Mouse (Mus musculus) hindbrain, embryonic 14.5 days (tissue): ENCODE data around the gene Fbxw7. TPM values are rescaled to one million over a fixed set of nuclear protein-coding genes. Genes with fewer than 3 reads are reported as not detected.

Experiments used
- ATAC-seq: fragments of 200-750 bp; cut with Nextera tagmentation; 2 replicates; pipeline ENCODE4 v1.8.0; 2017; ENCODE audit warnings: moderate number of reproducible peaks, mild to moderate bottlenecking, moderate TSS enrichment, moderate library complexity; ENCODE audit not compliant: low FRiP score
- DNase-seq: peaks from one replicate; pipeline ENCODE4 v3.0.0-alpha.2; 2015; ENCODE audit warnings: low spot score
- H3K27ac ChIP-seq: fragments of 300-500 bp; sonication (generic); 2 replicates; pipeline ENCODE4 v1.5.1; 2014; ENCODE audit warnings: mild to moderate bottlenecking, moderate library complexity
- H3K27me3 ChIP-seq: fragments of 300-500 bp; sonication (generic); 2 replicates; pipeline ENCODE4 v1.6.1; 2014; ENCODE audit warnings: mild to moderate bottlenecking, low read length, mixed read lengths; ENCODE audit not compliant: control insufficient read depth, insufficient read depth
- H3K36me3 ChIP-seq: fragments of 300-500 bp; sonication (generic); replicated peaks from 2 replicates; pipeline ENCODE4 v1.6.1; 2014; ENCODE audit not compliant: control insufficient read depth, insufficient read depth
- H3K4me1 ChIP-seq: fragments of 300-500 bp; sonication (generic); replicated peaks from 2 replicates; pipeline ENCODE4 v1.6.1; 2014; ENCODE audit warnings: antibody characterized with exemption, low read length, mixed read lengths; ENCODE audit not compliant: control insufficient read depth, insufficient read depth
- H3K4me2 ChIP-seq: fragments of 300-500 bp; sonication (generic); replicated peaks from 2 replicates; pipeline ENCODE4 v1.6.1; 2014; ENCODE audit warnings: mild to moderate bottlenecking, moderate library complexity
- H3K4me3 ChIP-seq: fragments of 300-500 bp; sonication (generic); replicated peaks from 2 replicates; pipeline ENCODE4 v1.5.1; 2014; ENCODE audit warnings: mild to moderate bottlenecking, low read length
- H3K9ac ChIP-seq: fragments of 300-500 bp; sonication (generic); 2 replicates; pipeline ENCODE4 v1.6.1; 2014
- H3K9me3 ChIP-seq: fragments of 300-500 bp; sonication (generic); 2 replicates; pipeline ENCODE4 v1.6.1; 2016; ENCODE audit warnings: low read length; ENCODE audit not compliant: control insufficient read depth
- WGBS: fragments of 180-500 bp; shearing (Covaris S2); extraction: QIAGEN DNeasy Blood & Tissue Kit; methylation state at CpG from one replicate; pipeline ENCODE4 v1.1.7; 2014; 5-methylcytosine and 5-hydroxymethylcytosine counted together
- polyA plus RNA-seq: library from polyadenylated mRNA; unstranded; fragments of >200 nt; fragmentation: Nextera tagmentation; extraction: Ambion mirVana; gene quantifications from 2 replicates; pipeline ENCODE4 v1.2.1, GENCODE M21; 2014

The Fbxw7 gene
- polyA plus RNA-seq, 1 experiment from 2014 or later: 38.0 TPM

GRCm38 (mm10) chr3:84927168-84927794 is 112.2 kb downstream of the Fbxw7 start:
- H3K9ac ChIP-seq: no peak overlapping the region
- no peak overlapping the region for H3K4me3 ChIP-seq
- H3K27me3 ChIP-seq: no peaks in the 10 kb centered on the region
- H3K36me3 ChIP-seq: no peaks in the 10 kb centered on the region
- WGBS: 89% methylated on average over 8 of the region's 8 CpGs
- H3K4me1 ChIP-seq: 0 out of 2 replicates have a peak, but pooled peaks cover 2% of the 10 kb centered on the region
- H3K4me2 ChIP-seq: no peak overlapping the region
- DNase-seq (no peak), ATAC-seq (no peak)
- H3K9me3 ChIP-seq: no peaks in the 10 kb centered on the region
- H3K27ac ChIP-seq: no peak overlapping the region

- Histone ChIP-seq H3K9me3 (no peaks in the 10 kb centered on the region), H3K36me3 (no peaks in the 10 kb centered on the region), H3K4me1 (0 out of 2 replicates have a peak, but pooled peaks cover 2% of the 10 kb centered on the region), H3K9ac (no peak overlapping the region), H3K4me3 (no peak overlapping the region), H3K4me2 (no peak overlapping the region), H3K27me3 (no peaks in the 10 kb centered on the region), H3K27ac (no peak overlapping the region)
- ATAC-seq (no peak), DNase-seq (no peak)
- WGBS: 99% methylated on average over 2 of the region's 2 CpGs
These were observed 112.8 kb downstream of the Fbxw7 start for GRCm38 (mm10) chr3:84927901-84928300.

DNA sequence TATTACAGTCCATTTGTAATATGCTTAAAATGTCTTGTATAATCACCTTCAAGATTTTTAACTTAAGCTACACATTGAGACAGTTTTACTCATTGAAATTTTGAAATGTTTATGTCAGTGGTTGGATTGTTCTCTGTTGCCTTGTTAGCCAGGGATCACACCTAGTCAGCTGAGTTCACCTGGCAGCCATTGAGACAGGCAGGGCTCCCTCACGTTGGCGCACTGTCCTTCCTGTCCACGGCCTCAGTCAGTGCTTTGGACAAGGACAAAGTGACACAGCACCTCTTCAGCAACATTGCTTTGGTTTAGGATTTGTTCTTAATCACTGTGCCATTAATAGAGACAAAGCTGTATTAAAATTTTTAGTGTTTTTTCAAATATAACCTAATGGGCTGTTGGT is 114.1 kb downstream of the Fbxw7 start:
- Histone ChIP-seq H3K4me2 (no peak overlapping the region), H3K9me3 (no peaks in the 10 kb centered on the region), H3K4me1 (0 out of 2 replicates have a peak, but pooled peaks cover 2% of the 10 kb centered on the region), H3K4me3 (no peak overlapping the region), H3K9ac (no peak overlapping the region), H3K27ac (no peak overlapping the region), H3K27me3 (no peaks in the 10 kb centered on the region), H3K36me3 (no peaks in the 10 kb centered on the region)
- DNase-seq (no peak), ATAC-seq (no peak)
- 94% methylated on average over 3 of the region's 3 CpGs for WGBS

DNA sequence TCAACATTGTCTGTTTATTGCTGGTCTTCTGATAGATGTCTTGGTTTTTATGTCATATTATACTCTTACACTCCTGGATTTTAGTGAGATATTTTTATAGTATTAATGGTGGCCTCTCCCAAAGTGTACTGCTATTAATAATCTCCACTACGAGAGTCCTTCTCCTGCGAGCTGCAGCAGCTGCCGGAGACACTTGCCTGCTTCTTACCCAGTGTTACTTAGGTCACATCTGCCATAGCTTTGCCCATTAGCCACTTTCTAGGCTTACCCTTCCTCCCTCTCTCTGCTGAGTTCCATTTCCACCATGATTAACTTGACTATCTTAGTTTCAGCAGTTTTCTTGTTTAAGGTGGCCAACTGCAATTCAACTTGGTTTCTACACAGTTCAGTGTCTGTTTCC is 115.6 kb downstream of the Fbxw7 start:
- no peak for DNase-seq

GRCm38 (mm10) chr3:84935729-84936128 is 120.7 kb downstream of the Fbxw7 start:
- DNase-seq (no peak), ATAC-seq (no peak)
- Histone ChIP-seq H3K27ac (no peak overlapping the region), H3K4me3 (no peak overlapping the region), H3K9me3 (no peaks in the 10 kb centered on the region), H3K9ac (no peak overlapping the region), H3K36me3 (no peaks in the 10 kb centered on the region), H3K27me3 (no peaks in the 10 kb centered on the region), H3K4me2 (no peak overlapping the region), H3K4me1 (peaks cover 14% of the 10 kb centered on the region)
- WGBS: 86% methylated on average over 1 of the region's 1 CpGs

More for the DNA sequence above, 115.6 kb downstream of the Fbxw7 start:
- no peak overlapping the region for H3K9ac ChIP-seq
- no peaks in the 10 kb centered on the region for H3K27me3 ChIP-seq
- 87% methylated on average over 3 of the region's 3 CpGs for WGBS
- H3K4me2 ChIP-seq: no peak overlapping the region
- no peaks in the 10 kb centered on the region for H3K36me3 ChIP-seq
- H3K27ac ChIP-seq: no peak overlapping the region
- ATAC-seq: no peak
- H3K4me3 ChIP-seq: no peak overlapping the region
- no peaks in the 10 kb centered on the region for H3K9me3 ChIP-seq
- H3K4me1 ChIP-seq: no peaks in the 10 kb centered on the region

GRCm38 (mm10) chr3:84936252-84936651 is 121.2 kb downstream of the Fbxw7 start:
- H3K9me3 ChIP-seq: no peaks in the 10 kb centered on the region
- H3K27ac ChIP-seq: no peak overlapping the region
- DNase-seq: peak; percentile 80
- H3K36me3 ChIP-seq: no peaks in the 10 kb centered on the region
- H3K27me3 ChIP-seq: no peaks in the 10 kb centered on the region
- WGBS: 58% methylated on average over 2 of the region's 2 CpGs
- no peak overlapping the region for H3K4me3 ChIP-seq
- no peak overlapping the region for H3K4me2 ChIP-seq
- no peak for ATAC-seq
- no peak overlapping the region for H3K9ac ChIP-seq
- H3K4me1 ChIP-seq: peaks cover 14% of the 10 kb centered on the region

DNA sequence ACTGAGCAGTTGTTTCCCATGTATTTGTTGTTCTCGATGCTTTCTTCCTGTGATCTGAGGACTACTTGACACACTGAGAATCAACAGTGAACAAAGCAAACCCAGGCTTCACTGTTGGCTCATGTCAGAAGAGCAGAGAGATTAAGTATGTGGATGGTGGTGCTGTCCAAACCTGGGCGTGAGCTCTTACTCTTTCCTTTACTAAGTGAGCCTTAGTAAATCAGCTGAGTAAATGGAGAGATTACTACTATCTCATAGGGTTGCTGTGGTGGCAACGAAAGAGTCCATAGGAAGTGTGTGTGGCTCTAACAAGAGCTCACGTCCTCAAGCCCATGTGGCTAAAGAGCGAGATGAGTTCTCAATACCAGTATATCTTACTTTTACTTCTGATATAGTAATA is 121.9 kb downstream of the Fbxw7 start:
- Histone ChIP-seq H3K27me3 (no peaks in the 10 kb centered on the region), H3K27ac (no peak overlapping the region), H3K9me3 (no peaks in the 10 kb centered on the region), H3K4me1 (peaks cover 14% of the 10 kb centered on the region), H3K36me3 (no peaks in the 10 kb centered on the region), H3K4me3 (no peak overlapping the region), H3K4me2 (no peak overlapping the region), H3K9ac (no peak overlapping the region)
- no peak for DNase-seq
- no peak for ATAC-seq
- 51% methylated on average over 5 of the region's 5 CpGs for WGBS

DNA sequence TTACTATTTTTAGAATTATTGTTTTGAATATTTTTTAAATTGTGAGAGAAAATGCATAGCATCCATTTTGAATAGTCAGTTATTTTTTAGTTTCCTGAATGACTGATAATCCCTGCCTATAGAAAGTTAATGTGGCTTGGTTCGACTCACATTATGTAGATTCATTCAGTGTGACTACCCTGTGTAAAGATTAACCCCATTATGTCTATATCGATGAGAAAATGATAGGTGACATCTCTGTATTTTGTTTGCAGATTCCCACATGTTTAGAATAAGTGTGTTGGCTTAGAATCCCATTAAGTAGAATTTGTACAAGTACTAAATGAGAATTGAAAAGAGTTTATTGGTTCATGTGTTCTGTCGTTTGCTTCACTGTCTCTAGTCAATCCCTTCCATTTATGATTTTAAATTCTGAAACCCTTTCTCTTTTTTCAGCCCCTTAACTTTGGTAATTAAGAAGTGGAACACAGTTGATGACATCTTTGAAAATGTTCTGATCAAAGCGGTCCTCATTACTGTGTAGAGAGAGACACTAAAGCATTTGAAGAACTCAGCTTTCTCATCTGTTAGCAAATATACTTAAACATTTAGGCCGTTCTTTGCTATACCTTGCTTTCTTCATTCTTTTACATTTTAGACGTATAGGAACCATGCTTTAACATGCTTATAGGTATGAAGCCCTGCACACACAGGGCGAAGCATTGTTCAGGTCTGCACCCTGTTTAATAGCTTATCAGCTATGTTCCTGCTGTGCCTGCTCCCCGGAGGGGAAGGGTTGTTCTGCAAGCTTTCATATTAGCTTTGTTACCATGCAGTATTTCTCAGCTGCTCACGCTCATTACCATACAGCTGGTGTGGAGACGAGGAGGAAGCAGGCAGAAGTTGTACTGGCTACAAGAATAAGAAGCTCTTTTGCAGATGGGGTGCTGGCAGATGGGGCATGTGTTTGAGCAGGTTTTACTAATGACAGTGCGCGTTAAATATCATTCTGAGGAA is 122.6 kb downstream of the Fbxw7 start:
- H3K36me3 ChIP-seq: no peaks in the 10 kb centered on the region
- no peaks in the 10 kb centered on the region for H3K9me3 ChIP-seq
- ATAC-seq: peak; percentile 84
- H3K27ac ChIP-seq: peak overlapping the region; percentile 75
- 22% methylated on average over 12 of the region's 12 CpGs for WGBS
- no peaks in the 10 kb centered on the region for H3K27me3 ChIP-seq
- peak; percentile 68 for DNase-seq
- H3K4me1 ChIP-seq: peaks cover 14% of the 10 kb centered on the region
- peak overlapping the region; percentile 10 for H3K4me2 ChIP-seq
- H3K9ac ChIP-seq: peak overlapping the region; percentile 14; the same call in 1 of the 2 replicates
- H3K4me3 ChIP-seq: no peak overlapping the region

DNA sequence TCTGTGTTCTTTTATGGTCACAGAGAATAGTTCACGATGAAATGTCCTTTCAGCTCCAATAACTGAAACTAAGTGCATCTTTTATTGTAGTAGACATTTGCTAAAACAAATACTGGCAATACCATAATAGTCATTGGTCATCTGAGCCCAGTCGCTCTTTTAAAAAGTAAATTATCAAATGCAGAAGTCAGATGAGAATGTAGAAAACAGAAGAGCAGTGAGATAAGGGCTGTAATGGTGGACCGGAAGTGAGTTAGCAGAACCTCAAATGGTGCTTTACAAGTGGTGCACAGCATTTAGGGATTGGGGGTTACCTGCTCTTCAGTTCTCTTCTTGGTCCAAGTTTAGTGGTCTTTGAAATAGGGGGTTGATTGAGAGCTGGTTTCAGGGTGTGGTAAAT is 129.9 kb downstream of the Fbxw7 start:
- DNase-seq (no peak), ATAC-seq (no peak)
- Histone ChIP-seq H3K4me3 (no peak overlapping the region), H3K4me1 (no peaks in the 10 kb centered on the region), H3K9me3 (no peaks in the 10 kb centered on the region), H3K27ac (no peak overlapping the region), H3K4me2 (no peak overlapping the region), H3K9ac (no peak overlapping the region), H3K27me3 (no peaks in the 10 kb centered on the region), H3K36me3 (no peaks in the 10 kb centered on the region)
- 95% methylated on average over 3 of the region's 3 CpGs for WGBS
